Mouse (Mus musculus) lung, adult 2 months (tissue): Measurements from ENCODE around the gene Kdm5a.

Experiments
- CTCF ChIP-seq: fragments of 200-500 bp; IDR thresholded peaks from 2 replicates; pipeline ENCODE4 v1.5.1; 2011; ENCODE audit warnings: mild to moderate bottlenecking, low read length, control low read depth; ENCODE audit not compliant: insufficient read depth
- POLR2A ChIP-seq: fragments of 200-500 bp; IDR thresholded peaks from 2 replicates; pipeline ENCODE4 v1.6.1; 2011; ENCODE audit warnings: low read depth, mild to moderate bottlenecking, control low read depth, low read length, borderline replicate concordance; ENCODE audit errors: extremely low read depth

DNA sequence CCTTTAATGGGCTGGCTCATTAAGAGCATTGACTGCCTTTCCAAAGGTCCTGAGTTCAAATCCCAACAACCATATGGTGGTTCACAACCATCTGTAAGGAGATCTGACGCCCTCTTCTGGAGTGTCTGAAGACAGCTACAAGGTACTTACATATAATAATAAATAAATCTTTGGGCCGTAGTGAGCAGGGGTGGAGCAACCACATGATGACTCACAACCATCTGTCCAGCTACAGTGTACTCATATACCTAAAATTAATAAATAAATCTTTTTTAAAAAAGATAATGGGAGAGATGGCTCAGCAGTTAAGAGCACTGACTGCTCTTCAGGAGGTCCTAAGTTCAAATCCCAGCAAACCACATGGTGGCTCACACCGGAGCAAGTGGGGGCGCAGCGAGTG lies 93.8 kb downstream of the Kdm5a start:
- TF ChIP-seq CTCF (no peak), POLR2A (no peak)
